Mouse (Mus musculus) olfactory bulb, adult 2 months (tissue): ENCODE measurements around the gene Setdb2.

Experiments used
- CTCF ChIP-seq: fragments of 200-500 bp; IDR thresholded peaks from 2 replicates; pipeline ENCODE4 v1.5.1; 2012; ENCODE audit warnings: low read depth, mild to moderate bottlenecking, low read length, moderate library complexity; ENCODE audit not compliant: insufficient read depth
- POLR2A ChIP-seq: fragments of 200-500 bp; IDR thresholded peaks from 2 replicates; pipeline ENCODE4 v1.6.1; 2012; ENCODE audit warnings: mild to moderate bottlenecking, low read depth, low read length, moderate library complexity; ENCODE audit not compliant: insufficient read depth

DNA sequence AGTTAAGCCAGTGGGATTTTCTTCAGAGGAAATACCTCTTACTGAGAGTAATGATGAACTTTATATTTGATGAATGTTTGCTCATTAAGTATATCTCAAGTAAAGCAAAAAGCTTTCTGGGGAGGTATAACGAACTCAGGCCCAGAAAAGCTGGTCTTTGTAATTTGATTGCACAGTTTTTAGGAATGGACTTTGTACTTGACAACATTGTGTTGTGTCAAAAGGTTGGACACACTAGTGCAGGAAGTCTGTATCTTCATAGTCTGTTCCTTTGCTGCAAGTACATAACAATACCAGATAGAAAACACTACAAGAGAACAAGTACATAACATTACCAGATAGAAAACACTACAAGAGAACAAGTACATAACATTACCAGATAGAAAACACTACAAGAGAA is 4.7 kb upstream of the Setdb2 start:
- no peak for TF ChIP-seq CTCF
- no peak for TF ChIP-seq POLR2A
